Mouse (Mus musculus) kidney, embryonic 16.5 days (tissue): ENCODE measurements at regions not wholly inside any gene's neighbourhood (a gene's known extent, or its start where the extent isn't known, plus 50 kb on each side); places are given as distances from the start of the nearest gene placed in this dataset.

Source experiments
- ATAC-seq: fragments of 200-750 bp; cut with Nextera tagmentation; 2 replicates; pipeline ENCODE4 v1.8.0; 2017; ENCODE audit warnings: moderate TSS enrichment; ENCODE audit not compliant: low FRiP score, low TSS enrichment
- H3K27ac ChIP-seq: fragments of 300-500 bp; sonication (generic); 2 replicates; pipeline ENCODE4 v1.5.1; 2014; ENCODE audit warnings: low read length
- H3K27me3 ChIP-seq: fragments of 300-500 bp; sonication (generic); 2 replicates; pipeline ENCODE4 v1.6.1; 2014; ENCODE audit warnings: low read length, control low read depth, mixed read lengths; ENCODE audit not compliant: insufficient read depth
- H3K36me3 ChIP-seq: fragments of 300-500 bp; sonication (generic); 2 replicates; pipeline ENCODE4 v1.6.1; 2014; ENCODE audit warnings: low read length, control low read depth, mixed read lengths; ENCODE audit not compliant: insufficient read depth
- H3K4me1 ChIP-seq: fragments of 300-500 bp; sonication (generic); 2 replicates; pipeline ENCODE4 v1.6.1; 2014; ENCODE audit warnings: low read length, control low read depth, mixed read lengths; ENCODE audit not compliant: insufficient read depth
- H3K4me2 ChIP-seq: fragments of 300-500 bp; sonication (generic); replicated peaks from 2 replicates; pipeline ENCODE4 v1.6.1; 2014; ENCODE audit warnings: low read depth, low read length
- H3K4me3 ChIP-seq: fragments of 300-500 bp; sonication (generic); 2 replicates; pipeline ENCODE4 v1.5.1; 2014; ENCODE audit warnings: mild to moderate bottlenecking, low read length
- H3K9ac ChIP-seq: fragments of 300-500 bp; sonication (generic); replicated peaks from 2 replicates; pipeline ENCODE4 v1.6.1; 2014; ENCODE audit warnings: low read length
- H3K9me3 ChIP-seq: fragments of 300-500 bp; sonication (generic); 2 replicates; pipeline ENCODE4 v1.6.1; 2016; ENCODE audit warnings: low read length, control low read depth
- WGBS: fragments of 180-500 bp; shearing (Covaris S2); extraction: QIAGEN DNeasy Blood & Tissue Kit; methylation state at CpG from one replicate; pipeline ENCODE4 v1.1.7; 2014; 5-methylcytosine and 5-hydroxymethylcytosine counted together

DNA sequence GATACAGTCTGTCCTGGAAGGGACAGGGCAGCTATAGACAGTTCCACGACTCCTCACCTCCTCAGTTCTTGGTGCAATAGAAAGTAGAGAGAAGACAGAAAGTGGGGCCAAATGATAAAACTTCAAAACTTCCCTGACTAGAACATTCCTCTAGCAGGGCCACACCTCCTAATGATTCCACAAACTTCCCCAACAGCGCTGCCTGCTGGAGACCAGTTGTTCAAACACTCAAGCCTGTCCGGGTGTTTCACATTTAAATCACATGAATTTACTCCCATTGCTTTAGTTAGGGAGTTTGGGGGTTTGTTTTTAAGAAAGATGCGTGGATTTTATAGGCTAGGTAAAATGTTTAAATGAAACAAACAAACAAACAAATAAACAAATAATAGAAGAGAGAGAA lies 75.7 kb upstream of the Foxk1 start:
- H3K4me3 ChIP-seq = no peak overlapping the region
- no peak overlapping the region for H3K4me2 ChIP-seq
- ATAC-seq = no peak
- whole genome bisulfite sequencing = 72% methylated on average over 4 of the region's 4 CpGs
- H3K9ac ChIP-seq = no peak overlapping the region
- H3K36me3 ChIP-seq = no peaks in the 10 kb centered on the region
- no peaks in the 10 kb centered on the region for H3K4me1 ChIP-seq
- no peaks in the 10 kb centered on the region for H3K9me3 ChIP-seq
- no peaks in the 10 kb centered on the region for H3K27me3 ChIP-seq
- no peak overlapping the region for H3K27ac ChIP-seq

DNA sequence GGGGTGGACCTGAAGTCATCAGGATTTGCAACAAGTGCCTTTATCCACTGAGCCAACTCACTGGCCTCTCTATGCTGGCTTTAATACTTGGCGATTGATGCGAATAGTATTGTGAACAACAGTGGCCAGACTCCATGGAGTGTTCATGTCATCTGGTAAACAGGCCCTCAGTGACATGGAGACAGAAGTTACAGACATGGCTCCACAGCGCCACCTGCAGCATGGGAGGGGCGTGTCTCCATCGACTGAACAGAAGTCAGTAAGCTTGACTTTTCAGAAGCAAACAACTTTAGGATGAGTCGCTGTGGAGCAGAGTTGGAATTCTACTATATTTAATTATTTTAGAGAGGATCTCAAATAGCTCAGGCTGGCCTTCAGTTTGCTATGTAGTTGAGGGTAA lies 74.0 kb upstream of the Foxk1 start:
- Histone ChIP-seq H3K9me3 (no peaks in the 10 kb centered on the region), H3K27ac (no peak overlapping the region), H3K27me3 (no peaks in the 10 kb centered on the region), H3K4me1 (no peaks in the 10 kb centered on the region), H3K9ac (no peak overlapping the region), H3K4me3 (no peak overlapping the region), H3K36me3 (no peaks in the 10 kb centered on the region), H3K4me2 (no peak overlapping the region)
- WGBS = 73% methylated on average over 6 of the region's 6 CpGs
- ATAC-seq = no peak

- no peak overlapping the region for H3K27ac ChIP-seq
- H3K27me3 ChIP-seq = no peaks in the 10 kb centered on the region
- H3K4me3 ChIP-seq = no peak overlapping the region
- H3K4me2 ChIP-seq = no peak overlapping the region
- 82% methylated on average over 7 of the region's 7 CpGs for WGBS
- no peak overlapping the region for H3K9ac ChIP-seq
- no peaks in the 10 kb centered on the region for H3K4me1 ChIP-seq
- no peaks in the 10 kb centered on the region for H3K36me3 ChIP-seq
- no peak for ATAC-seq
- H3K9me3 ChIP-seq = no peaks in the 10 kb centered on the region
Observed at GRCm38 (mm10) chr5:142329724-142330520, 71.4 kb upstream of the Foxk1 start.

DNA sequence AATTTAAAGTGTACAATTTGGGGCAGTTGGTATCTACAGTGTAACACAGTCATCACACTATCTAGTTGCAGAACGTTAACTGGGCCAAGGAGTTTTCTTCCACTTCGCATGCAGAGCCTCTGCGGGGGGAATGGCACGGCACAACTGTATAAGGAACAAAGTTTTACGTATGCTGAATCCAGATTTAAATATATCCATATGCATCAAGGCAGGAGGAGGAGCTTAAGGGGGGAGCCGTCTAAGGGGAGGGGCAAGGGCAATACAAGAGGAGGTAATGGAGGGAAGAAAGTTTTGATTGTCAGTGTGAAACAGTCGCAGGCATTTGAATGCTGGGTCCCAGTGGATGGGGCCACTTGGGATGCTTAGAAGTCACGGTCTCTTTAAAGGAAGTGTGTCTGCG lies 68.6 kb upstream of the Foxk1 start:
- Histone ChIP-seq H3K27me3 (no peaks in the 10 kb centered on the region), H3K36me3 (no peaks in the 10 kb centered on the region), H3K4me3 (no peak overlapping the region), H3K9me3 (no peaks in the 10 kb centered on the region), H3K9ac (no peak overlapping the region), H3K4me2 (no peak overlapping the region), H3K4me1 (no peaks in the 10 kb centered on the region), H3K27ac (no peak overlapping the region)
- ATAC-seq = no peak
- WGBS = 60% methylated on average over 9 of the region's 9 CpGs

- WGBS = 65% methylated on average over 6 of the region's 6 CpGs
- H3K9me3 ChIP-seq = no peaks in the 10 kb centered on the region
- ATAC-seq = no peak
Observed at GRCm38 (mm10) chr5:142337436-142337835, 63.9 kb upstream of the Foxk1 start.

DNA sequence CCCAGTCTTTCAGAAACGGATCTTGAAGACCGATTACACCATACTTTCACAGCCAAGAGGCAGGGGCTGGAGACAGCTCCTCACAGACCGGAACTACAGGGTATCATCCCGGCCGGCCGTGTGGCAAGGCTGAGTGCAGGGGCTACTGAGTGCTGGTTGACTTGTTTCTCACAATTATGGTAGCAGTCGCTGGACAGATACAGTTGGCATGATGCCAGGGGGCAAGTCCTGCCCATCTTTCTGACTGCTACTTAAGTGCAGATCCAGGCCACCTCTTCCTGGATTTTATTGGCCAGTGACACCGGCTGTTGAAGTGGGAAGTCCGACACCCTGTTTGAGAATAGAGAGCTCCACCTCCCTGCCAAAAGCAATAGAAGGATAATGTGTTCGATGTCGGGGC lies 63.2 kb upstream of the Foxk1 start:
- H3K36me3 ChIP-seq = no peaks in the 10 kb centered on the region
- no peak overlapping the region for H3K4me3 ChIP-seq
- no peak overlapping the region for H3K4me2 ChIP-seq
- H3K27me3 ChIP-seq = no peaks in the 10 kb centered on the region
- no peaks in the 10 kb centered on the region for H3K9me3 ChIP-seq
- H3K27ac ChIP-seq = no peak overlapping the region
- no peaks in the 10 kb centered on the region for H3K4me1 ChIP-seq
- no peak overlapping the region for H3K9ac ChIP-seq
- ATAC-seq = no peak
- 52% methylated on average over 11 of the region's 11 CpGs for WGBS

More at GRCm38 (mm10) chr5:142337436-142337835, 63.9 kb upstream of the Foxk1 start:
- no peaks in the 10 kb centered on the region for H3K36me3 ChIP-seq
- H3K27ac ChIP-seq = no peak overlapping the region
- no peaks in the 10 kb centered on the region for H3K4me1 ChIP-seq
- H3K9ac ChIP-seq = no peak overlapping the region
- H3K4me2 ChIP-seq = no peak overlapping the region
- no peaks in the 10 kb centered on the region for H3K27me3 ChIP-seq
- H3K4me3 ChIP-seq = no peak overlapping the region

- 48% methylated on average over 14 of the region's 14 CpGs for WGBS
- no peak overlapping the region for H3K4me2 ChIP-seq
Observed at GRCm38 (mm10) chr5:142340205-142341025, 60.9 kb upstream of the Foxk1 start.

DNA sequence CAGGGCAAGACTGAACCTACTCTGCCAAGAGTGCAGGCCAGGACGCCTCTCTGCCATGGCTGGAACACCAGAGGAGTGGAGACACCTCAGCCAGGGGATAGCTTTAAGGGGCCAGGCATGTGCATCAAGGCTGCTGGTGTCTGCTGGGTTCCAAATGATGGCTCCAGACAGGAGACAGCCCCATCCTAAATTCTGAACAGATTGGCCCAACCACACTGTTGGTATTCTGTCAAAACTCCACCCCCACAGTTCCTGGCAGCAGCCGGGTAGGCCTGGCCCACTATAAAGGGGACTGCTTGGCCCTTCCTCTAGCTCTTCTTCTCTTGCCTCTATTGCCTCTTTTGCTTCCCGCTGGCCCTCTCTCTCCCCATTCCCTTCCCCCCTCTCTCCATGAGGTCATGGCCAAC lies 60.3 kb upstream of the Foxk1 start:
- Histone ChIP-seq H3K27me3 (no peaks in the 10 kb centered on the region), H3K4me1 (no peaks in the 10 kb centered on the region), H3K27ac (no peak overlapping the region), H3K9me3 (no peaks in the 10 kb centered on the region), H3K4me2 (no peak overlapping the region), H3K36me3 (no peaks in the 10 kb centered on the region), H3K9ac (no peak overlapping the region), H3K4me3 (no peak overlapping the region)
- 62% methylated on average over 3 of the region's 3 CpGs for WGBS
- no peak for ATAC-seq

More at GRCm38 (mm10) chr5:142340205-142341025, 60.9 kb upstream of the Foxk1 start:
- Histone ChIP-seq H3K36me3 (no peaks in the 10 kb centered on the region), H3K9ac (no peak overlapping the region), H3K4me3 (no peak overlapping the region), H3K27me3 (no peaks in the 10 kb centered on the region), H3K27ac (no peak overlapping the region), H3K9me3 (no peaks in the 10 kb centered on the region), H3K4me1 (no peaks in the 10 kb centered on the region)
- ATAC-seq = no peak

DNA sequence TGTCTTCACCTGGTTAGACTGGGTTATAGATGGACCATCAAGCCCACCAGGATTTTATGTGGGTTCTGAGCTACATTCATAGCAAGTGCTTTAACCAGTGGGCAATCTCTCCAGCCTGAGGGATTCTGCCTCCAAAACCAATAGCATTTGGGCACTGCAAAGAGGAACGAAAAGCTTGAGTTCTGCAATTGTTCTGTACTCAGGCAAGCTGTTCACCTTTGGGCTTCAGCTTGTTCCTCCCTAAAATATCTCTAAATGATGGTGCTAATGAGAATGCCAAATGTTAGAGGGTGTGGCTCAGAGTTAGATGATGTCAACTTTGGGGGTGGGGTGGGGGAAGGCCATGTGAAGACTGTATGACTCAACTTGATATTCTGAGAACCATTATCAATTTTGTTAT lies 54.8 kb upstream of the Foxk1 start:
- 95% methylated on average over 1 of the region's 1 CpGs for WGBS
- H3K27ac ChIP-seq = no peak overlapping the region
- no peak overlapping the region for H3K9ac ChIP-seq
- no peak overlapping the region for H3K4me3 ChIP-seq
- no peaks in the 10 kb centered on the region for H3K36me3 ChIP-seq
- no peak for ATAC-seq
- H3K27me3 ChIP-seq = no peaks in the 10 kb centered on the region
- 0 out of 2 replicates have a peak, but pooled peaks cover 9% of the 10 kb centered on the region for H3K9me3 ChIP-seq
- H3K4me1 ChIP-seq = no peaks in the 10 kb centered on the region
- no peak overlapping the region for H3K4me2 ChIP-seq

GRCm38 (mm10) chr5:142350574-142350973 lies 50.7 kb upstream of the Foxk1 start:
- Histone ChIP-seq H3K4me2 (no peak overlapping the region), H3K9ac (no peak overlapping the region), H3K4me1 (no peaks in the 10 kb centered on the region), H3K9me3 (0 out of 2 replicates have a peak, but pooled peaks cover 9% of the 10 kb centered on the region), H3K36me3 (no peaks in the 10 kb centered on the region), H3K4me3 (no peak overlapping the region), H3K27me3 (no peaks in the 10 kb centered on the region), H3K27ac (no peak overlapping the region)
- 51% methylated on average over 5 of the region's 5 CpGs for WGBS
- ATAC-seq = no peak
